Mouse (Mus musculus): ENCODE data around the gene Ptpn4. TPM values are rescaled to one million over a fixed set of nuclear protein-coding genes. Genes with fewer than 3 reads are reported as not detected.

Ptpn4 gene
- total and polyA plus RNA-seq, 3 experiments = 6.2 to 527 (median 9.5) TPM

- Histone ChIP-seq H3K9me3 (replicated peaks; ENCODE audit: insufficient read depth, low read length) (no peaks in the 10 kb centered on the region), H3K36me3 (ENCODE audit: control insufficient read depth in 1 of 2, insufficient read depth in 2 of 2, low read length in 2 of 2) (peaks cover 0 to 19% of the 10 kb centered on the region in 2 experiments; a peak in 2 of 4 replicates), H3K79me2 (ENCODE audit: control insufficient read depth, insufficient read depth, low read length, poor library complexity) (peaks cover 6% of the 10 kb centered on the region; the same call in 1 of the 2 replicates), H3K4me3 (ENCODE audit: control insufficient read depth in 1 of 2, insufficient read depth in 1 of 2, low read depth in 2 of 2, low read length in 2 of 2) (no peak overlapping the region), H3K27ac (ENCODE audit: control insufficient read depth, low read depth, low read length) (no peak overlapping the region), H3K4me1 (ENCODE audit: control insufficient read depth in 1 of 2, insufficient read depth in 2 of 2, low read length in 2 of 2) (peaks cover 0 to 28% of the 10 kb centered on the region in 2 experiments; a peak in 2 of 4 replicates), H3K27me3 (ENCODE audit: control insufficient read depth in 1 of 2, insufficient read depth in 2 of 2, low read length in 2 of 2) (no peaks in the 10 kb centered on the region), H3K9ac (ENCODE audit: control insufficient read depth, low read depth, low read length, poor library complexity, severe bottlenecking) (no peak overlapping the region)
- DNase-seq (ENCODE audit: low read depth, low spot score) = peak; percentile 57
- TF ChIP-seq TCF12 (IDR thresholded peaks at IDR 0.05; ENCODE audit: low read depth, low read length) (peak; percentile 81), POLR2AphosphoS2 (IDR thresholded peaks at IDR 0.05; ENCODE audit: low read length) (no peak), E2F4 (IDR thresholded peaks at IDR 0.05; ENCODE audit: borderline replicate concordance, low read depth, low read length) (no peak), TAL1 (IDR thresholded peaks at IDR 0.05; ENCODE audit: low read length) (peak; percentile 77), NELFE (IDR thresholded peaks at IDR 0.05; ENCODE audit: low read depth, low read length) (no peak), SMC3 (IDR thresholded peaks at IDR 0.05; ENCODE audit: low read depth, low read length) (no peak), RAD21 (IDR thresholded peaks at IDR 0.05; ENCODE audit: low read depth, low read length) (no peak), MEF2A (IDR thresholded peaks at IDR 0.05; ENCODE audit: extremely low read depth, insufficient replicate concordance, low read depth, low read length, poor library complexity, severe bottlenecking) (peak; percentile 43; the same call in 1 of the 2 replicates), RCOR1 (IDR thresholded peaks at IDR 0.05; ENCODE audit: low read depth, low read length) (peak; percentile 77), GATA1 (IDR thresholded peaks at IDR 0.05; ENCODE audit: low read depth, low read length) (peak; percentile 81), ETS1 (IDR thresholded peaks at IDR 0.05; ENCODE audit: low read depth, low read length) (no peak), SIN3A (IDR thresholded peaks at IDR 0.05; ENCODE audit: low read length) (0 out of 2 replicates have a peak, but pooled peaks have one; percentile 31), CHD1 (IDR thresholded peaks at IDR 0.05; ENCODE audit: low read depth, low read length) (no peak), EP300 (IDR thresholded peaks at IDR 0.05; ENCODE audit: low read depth in 1 of 2, low read length in 2 of 2) (peak; percentile 74 to 84)
Measured at GRCm38 (mm10) chr1:119807707-119808106, 29.7 kb downstream of the Ptpn4 start.

GRCm38 (mm10) chr1:119805984-119806383 lies 31.4 kb downstream of the Ptpn4 start:
- Histone ChIP-seq H3K4me1 (ENCODE audit: control insufficient read depth in 1 of 2, insufficient read depth in 2 of 2, low read length in 2 of 2) (peaks cover 0 to 28% of the 10 kb centered on the region in 2 experiments; a peak in 2 of 4 replicates), H3K9me3 (replicated peaks; ENCODE audit: insufficient read depth, low read length) (no peaks in the 10 kb centered on the region), H3K27me3 (ENCODE audit: control insufficient read depth in 1 of 2, insufficient read depth in 2 of 2, low read length in 2 of 2) (no peaks in the 10 kb centered on the region), H3K4me3 (ENCODE audit: control insufficient read depth in 1 of 2, insufficient read depth in 1 of 2, low read depth in 2 of 2, low read length in 2 of 2) (no peak overlapping the region), H3K79me2 (ENCODE audit: control insufficient read depth, insufficient read depth, low read length, poor library complexity) (peaks cover 4% of the 10 kb centered on the region; the same call in 1 of the 2 replicates), H3K27ac (ENCODE audit: control insufficient read depth, low read depth, low read length) (no peak overlapping the region), H3K9ac (ENCODE audit: control insufficient read depth, low read depth, low read length, poor library complexity, severe bottlenecking) (no peak overlapping the region), H3K36me3 (ENCODE audit: control insufficient read depth in 1 of 2, insufficient read depth in 2 of 2, low read length in 2 of 2) (peaks cover 0 to 21% of the 10 kb centered on the region in 2 experiments; a peak in 2 of 4 replicates)
- DNase-seq (ENCODE audit: low read depth, low spot score) = peak; percentile 46
- TF ChIP-seq TAL1 (IDR thresholded peaks at IDR 0.05; ENCODE audit: low read length) = no peak
- TF ChIP-seq MEF2A (IDR thresholded peaks at IDR 0.05; ENCODE audit: extremely low read depth, insufficient replicate concordance, low read depth, low read length, poor library complexity, severe bottlenecking) = no peak
- TF ChIP-seq HCFC1 (IDR thresholded peaks at IDR 0.05; ENCODE audit: low read depth, low read length) = no peak
- TF ChIP-seq MXI1 (IDR thresholded peaks at IDR 0.05; ENCODE audit: low read depth, low read length) = no peak
- no peak for TF ChIP-seq CTCF (IDR thresholded peaks at IDR 0.05 in 2 of 3, conservative IDR thresholded peaks at IDR 0.05 in 1 of 3; ENCODE audit: control insufficient read depth in 1 of 3, insufficient read depth in 1 of 3, low read depth in 2 of 3, low read length in 3 of 3, poor library complexity in 1 of 3, severe bottlenecking in 1 of 3)
- no peak for TF ChIP-seq TCF12 (IDR thresholded peaks at IDR 0.05; ENCODE audit: low read depth, low read length)
- TF ChIP-seq SMC3 (IDR thresholded peaks at IDR 0.05; ENCODE audit: low read depth, low read length) = no peak
- no peak for TF ChIP-seq NELFE (IDR thresholded peaks at IDR 0.05; ENCODE audit: low read depth, low read length)
- no peak for TF ChIP-seq ELF1 (IDR thresholded peaks at IDR 0.05; ENCODE audit: low read depth, low read length)
- TF ChIP-seq ETS1 (IDR thresholded peaks at IDR 0.05; ENCODE audit: low read depth, low read length) = no peak
- no peak for TF ChIP-seq USF1 (IDR thresholded peaks at IDR 0.05; ENCODE audit: low read depth, low read length)
- TF ChIP-seq NRF1 (IDR thresholded peaks at IDR 0.05; ENCODE audit: insufficient read depth, low read depth, low read length, poor library complexity, severe bottlenecking) = no peak
- TF ChIP-seq ZC3H11A (IDR thresholded peaks at IDR 0.05; ENCODE audit: low read depth, low read length) = no peak
- TF ChIP-seq CHD2 (IDR thresholded peaks at IDR 0.05; ENCODE audit: low read length) = no peak
- TF ChIP-seq RAD21 (IDR thresholded peaks at IDR 0.05; ENCODE audit: low read depth, low read length) = no peak
- no peak for TF ChIP-seq MAX (IDR thresholded peaks at IDR 0.05; ENCODE audit: low read length)
- TF ChIP-seq ZMIZ1 (IDR thresholded peaks at IDR 0.05; ENCODE audit: low read depth, low read length) = no peak
- TF ChIP-seq POLR2AphosphoS5 (IDR thresholded peaks at IDR 0.05; ENCODE audit: borderline replicate concordance, low read depth, low read length) = no peak
- TF ChIP-seq E2F4 (IDR thresholded peaks at IDR 0.05; ENCODE audit: borderline replicate concordance, low read depth, low read length) = no peak
- no peak for TF ChIP-seq USF2 (IDR thresholded peaks at IDR 0.05; ENCODE audit: borderline replicate concordance in 1 of 2, insufficient read depth in 1 of 2, low read depth in 1 of 2, low read length in 2 of 2)

All from MEL (cell line).